Mouse (Mus musculus) lung, embryonic 15.5 days (tissue): ENCODE measurements around the gene Ces1f. TPM values are rescaled to one million over a fixed set of nuclear protein-coding genes. Genes with fewer than 3 reads are reported as not detected.
"Not testable (repeated sequence)": the region's sequence is repeated elsewhere in the genome, so short reads cannot be mapped to it uniquely, and the experiment has no call there.

Source experiments
- ATAC-seq: fragments of 200-750 bp; cut with Nextera tagmentation; 2 replicates; pipeline ENCODE4 v1.8.0; 2017; ENCODE audit warnings: moderate number of reproducible peaks, borderline replicate concordance; ENCODE audit not compliant: low FRiP score, low TSS enrichment; ENCODE audit errors: extremely low read depth
- H3K27ac ChIP-seq: fragments of 300-500 bp; sonication (generic); 2 replicates; pipeline ENCODE4 v1.5.1; 2015; ENCODE audit warnings: moderate library complexity, mild to moderate bottlenecking, inconsistent platforms
- H3K27me3 ChIP-seq: fragments of 300-500 bp; sonication (generic); 2 replicates; pipeline ENCODE4 v1.6.1; 2015; ENCODE audit warnings: inconsistent platforms
- H3K36me3 ChIP-seq: fragments of 300-500 bp; sonication (generic); 2 replicates; pipeline ENCODE4 v1.6.1; 2015; ENCODE audit warnings: inconsistent platforms
- H3K4me1 ChIP-seq: fragments of 300-500 bp; sonication (generic); 2 replicates; pipeline ENCODE4 v1.6.1; 2015; ENCODE audit warnings: inconsistent platforms
- H3K4me2 ChIP-seq: fragments of 300-500 bp; sonication (generic); 2 replicates; pipeline ENCODE4 v1.6.1; 2015; ENCODE audit warnings: inconsistent platforms, mild to moderate bottlenecking, moderate library complexity
- H3K4me3 ChIP-seq: fragments of 300-500 bp; sonication (generic); 2 replicates; pipeline ENCODE4 v1.5.1; 2015; ENCODE audit warnings: mild to moderate bottlenecking, inconsistent platforms
- H3K9ac ChIP-seq: fragments of 300-500 bp; sonication (generic); 2 replicates; pipeline ENCODE4 v1.6.1; 2015; ENCODE audit warnings: inconsistent platforms
- H3K9me3 ChIP-seq: fragments of 300-500 bp; sonication (generic); 2 replicates; pipeline ENCODE4 v1.6.1; 2016; ENCODE audit warnings: inconsistent platforms
- WGBS: fragments of 180-500 bp; shearing (Covaris S2); methylation state at CpG from one replicate; pipeline ENCODE4 v1.1.7; 2015; 5-methylcytosine and 5-hydroxymethylcytosine counted together
- polyA plus RNA-seq: library from polyadenylated mRNA; unstranded; fragments of >200 nt; fragmentation: Nextera tagmentation; extraction: Ambion mirVana; gene quantifications from 2 replicates; pipeline ENCODE4 v1.2.1, GENCODE M21; 2015

Ces1f gene
- polyA plus RNA-seq, 1 experiment from 2014 or later: 3.2 TPM

- H3K9ac ChIP-seq: no peak overlapping the region
- WGBS: 70% methylated on average over 2 of the region's 2 CpGs
- H3K36me3 ChIP-seq: no peaks in the 10 kb centered on the region
- no peak overlapping the region for H3K27ac ChIP-seq
- H3K4me3 ChIP-seq: no peak overlapping the region
- no peak overlapping the region for H3K4me2 ChIP-seq
- no peak for ATAC-seq
- H3K9me3 ChIP-seq: no peaks in the 10 kb centered on the region
- H3K4me1 ChIP-seq: no peaks in the 10 kb centered on the region
- no peaks in the 10 kb centered on the region for H3K27me3 ChIP-seq
Observed at GRCm38 (mm10) chr8:93246057-93246456, 33.5 kb downstream of the Ces1f start.

DNA sequence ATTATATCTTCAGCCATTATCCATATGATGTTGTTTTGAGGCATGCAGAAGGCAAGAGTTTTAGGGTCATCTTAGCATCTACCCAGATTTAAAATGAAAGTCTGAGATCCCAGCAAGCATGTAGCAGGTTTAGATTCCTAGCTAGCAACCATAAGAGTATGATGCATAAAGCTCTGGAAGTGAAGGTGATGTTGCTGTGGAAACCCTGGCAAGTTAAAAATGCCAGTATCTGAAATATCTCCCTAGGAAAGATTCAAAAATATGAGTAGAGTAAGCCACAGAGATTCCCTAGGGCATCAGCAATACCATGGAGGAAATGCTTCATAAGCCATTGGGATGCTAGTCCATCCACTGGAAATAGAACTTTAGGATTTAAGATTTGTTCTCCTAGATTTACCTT is 39.7 kb downstream of the Ces1f start:
- Histone ChIP-seq H3K4me3 (no peak overlapping the region), H3K27me3 (no peaks in the 10 kb centered on the region), H3K9ac (no peak overlapping the region), H3K4me1 (no peaks in the 10 kb centered on the region), H3K4me2 (no peak overlapping the region), H3K9me3 (no peaks in the 10 kb centered on the region), H3K36me3 (no peaks in the 10 kb centered on the region), H3K27ac (no peak overlapping the region)
- no peak for ATAC-seq

- no peak for ATAC-seq
- 94% methylated on average over 1 of the region's 1 CpGs for WGBS
Observed at GRCm38 (mm10) chr8:93235681-93236080, 43.9 kb downstream of the Ces1f start.

DNA sequence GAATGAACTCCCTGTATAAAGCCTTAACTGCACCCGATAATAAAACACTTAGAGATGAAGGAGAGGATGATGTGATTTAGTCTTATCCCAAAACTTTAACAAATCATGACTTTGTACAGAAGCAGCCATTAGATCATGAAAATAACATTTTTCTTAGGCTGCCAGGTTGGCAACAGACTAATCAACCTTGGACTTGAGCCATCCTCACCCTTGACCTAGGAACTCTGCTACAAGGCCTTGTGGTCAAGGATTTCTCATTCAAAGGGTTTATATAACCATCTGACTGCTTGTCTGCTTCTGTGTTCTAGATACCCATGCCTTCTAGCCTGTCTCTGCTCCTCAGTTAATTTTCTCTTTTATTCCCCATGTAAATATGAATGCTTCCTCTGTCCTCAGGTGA is 44.8 kb downstream of the Ces1f start:
- H3K4me1 ChIP-seq: no peaks in the 10 kb centered on the region
- no peak overlapping the region for H3K9ac ChIP-seq
- H3K27me3 ChIP-seq: no peaks in the 10 kb centered on the region
- no peaks in the 10 kb centered on the region for H3K9me3 ChIP-seq
- no peaks in the 10 kb centered on the region for H3K36me3 ChIP-seq
- no peak overlapping the region for H3K4me2 ChIP-seq
- 81% methylated on average over 1 of the region's 1 CpGs for WGBS
- no peak for ATAC-seq
- H3K4me3 ChIP-seq: no peak overlapping the region
- no peak overlapping the region for H3K27ac ChIP-seq

More at GRCm38 (mm10) chr8:93235681-93236080, 43.9 kb downstream of the Ces1f start:
- Histone ChIP-seq H3K27me3 (no peaks in the 10 kb centered on the region), H3K4me3 (no peak overlapping the region), H3K4me2 (no peak overlapping the region), H3K4me1 (no peaks in the 10 kb centered on the region), H3K9ac (no peak overlapping the region), H3K36me3 (no peaks in the 10 kb centered on the region), H3K9me3 (no peaks in the 10 kb centered on the region), H3K27ac (no peak overlapping the region)

DNA sequence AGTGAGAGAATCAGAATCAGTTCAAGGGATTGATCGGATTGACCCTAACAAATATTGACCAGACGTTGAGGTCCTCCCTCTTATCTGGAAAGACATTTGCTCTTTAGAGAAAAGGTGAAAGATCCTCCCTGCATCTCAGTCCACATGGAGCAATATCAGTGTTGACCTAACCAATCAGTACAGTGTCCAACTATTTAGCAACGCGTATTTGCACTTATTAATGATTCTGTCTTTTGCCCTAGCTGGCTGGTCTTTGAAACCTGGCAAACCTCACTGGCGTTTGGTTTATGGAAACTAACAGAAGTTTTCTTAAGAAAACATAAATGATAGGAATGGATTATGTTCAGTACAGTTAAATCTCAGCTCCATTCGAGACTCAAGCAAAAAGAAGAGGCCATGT is 45.5 kb downstream of the Ces1f start:
- H3K36me3 ChIP-seq: no peaks in the 10 kb centered on the region
- no peaks in the 10 kb centered on the region for H3K9me3 ChIP-seq
- no peak for ATAC-seq
- H3K4me1 ChIP-seq: no peaks in the 10 kb centered on the region
- WGBS: 70% methylated on average over 6 of the region's 6 CpGs
- no peak overlapping the region for H3K9ac ChIP-seq
- no peak overlapping the region for H3K4me3 ChIP-seq
- no peak overlapping the region for H3K4me2 ChIP-seq
- no peaks in the 10 kb centered on the region for H3K27me3 ChIP-seq
- no peak overlapping the region for H3K27ac ChIP-seq

DNA sequence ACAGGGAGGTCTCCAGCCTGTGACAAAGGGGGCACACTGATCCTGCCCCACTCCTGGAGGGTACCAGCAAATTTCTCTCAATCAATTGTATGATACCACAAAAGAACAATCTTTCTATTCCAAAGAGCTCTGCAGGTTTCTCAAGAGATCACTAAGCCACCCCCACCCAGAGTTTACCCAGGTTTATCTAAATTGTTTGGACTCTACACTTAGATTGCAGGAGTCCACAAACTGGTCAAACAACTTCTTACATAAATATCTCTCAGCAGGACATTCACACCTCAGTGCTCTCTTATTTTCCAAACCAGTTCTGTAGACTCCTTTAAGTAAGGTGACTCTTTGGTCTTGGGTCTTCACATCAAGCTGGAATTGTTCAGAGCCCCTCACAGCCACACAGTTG is 50.1 kb downstream of the Ces1f start, which contains the start of gene Ces1e:
TSS of gene Ces1e (minus strand) at position 174 of the 400 bp plus-strand sequence.
- Histone ChIP-seq H3K36me3 (no peaks in the 10 kb centered on the region), H3K27ac (no peak within 1 kb of the TSS), H3K27me3 (no peaks in the 10 kb centered on the region), H3K4me2 (no peak within 1 kb of the TSS), H3K9ac (no peak within 1 kb of the TSS), H3K9me3 (no peaks in the 10 kb centered on the region), H3K4me1 (0 out of 2 replicates have a peak, but pooled peaks cover 6% of the 10 kb centered on the region), H3K4me3 (no peak within 1 kb of the TSS)
- ATAC-seq: no peak

GRCm38 (mm10) chr8:93228673-93229370 is 50.7 kb downstream of the Ces1f start:
- Histone ChIP-seq H3K4me1 (0 out of 2 replicates have a peak, but pooled peaks cover 6% of the 10 kb centered on the region), H3K9ac (no peak overlapping the region), H3K27ac (no peak overlapping the region), H3K4me3 (no peak overlapping the region), H3K36me3 (no peaks in the 10 kb centered on the region), H3K9me3 (no peaks in the 10 kb centered on the region), H3K4me2 (no peak overlapping the region), H3K27me3 (no peaks in the 10 kb centered on the region)
- WGBS: 31% methylated on average over 11 of the region's 11 CpGs
- no peak for ATAC-seq

- H3K4me2 ChIP-seq, H3K9me3 ChIP-seq, H3K36me3 ChIP-seq, H3K9ac ChIP-seq, H3K4me3 ChIP-seq, H3K27ac ChIP-seq, H3K27me3 ChIP-seq, H3K4me1 ChIP-seq, ATAC-seq: not testable (repeated sequence)
- WGBS: 92% methylated on average over 1 of the region's 1 CpGs
Observed at GRCm38 (mm10) chr8:93226471-93226870, 53.1 kb downstream of the Ces1f start.

DNA sequence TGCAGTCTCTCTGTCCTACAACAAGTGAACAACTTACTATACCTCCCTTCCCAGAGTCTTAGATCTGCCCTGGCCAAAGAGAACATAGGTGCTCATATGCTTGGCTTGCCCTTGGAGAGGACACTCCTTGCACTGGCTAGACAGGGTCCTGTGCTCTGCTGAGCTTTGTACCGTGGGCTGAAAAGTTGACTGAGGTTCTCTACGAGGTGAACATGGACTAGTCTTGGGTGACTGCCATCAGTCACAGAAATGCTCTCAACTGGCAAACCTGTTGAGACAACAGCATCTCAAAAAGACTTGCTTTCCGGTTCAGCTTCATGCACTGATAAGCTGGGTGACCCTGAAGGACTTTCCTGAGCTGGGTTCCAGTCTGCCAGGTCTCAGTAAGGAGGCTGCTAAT is 57.7 kb downstream of the Ces1f start:
- Histone ChIP-seq H3K27ac (no peak overlapping the region), H3K9ac (no peak overlapping the region), H3K36me3 (no peaks in the 10 kb centered on the region), H3K4me3 (no peak overlapping the region), H3K4me2 (no peak overlapping the region), H3K27me3 (no peaks in the 10 kb centered on the region), H3K4me1 (no peaks in the 10 kb centered on the region), H3K9me3 (no peaks in the 10 kb centered on the region)
- no peak for ATAC-seq
- 71% methylated on average over 3 of the region's 3 CpGs for WGBS

GRCm38 (mm10) chr8:93217867-93218266 is 61.7 kb downstream of the Ces1f start:
- WGBS: 50% methylated on average over 4 of the region's 4 CpGs
- Histone ChIP-seq H3K36me3 (no peaks in the 10 kb centered on the region), H3K4me2 (no peak overlapping the region), H3K27ac (no peak overlapping the region), H3K9me3 (no peaks in the 10 kb centered on the region), H3K4me1 (no peaks in the 10 kb centered on the region), H3K9ac (no peak overlapping the region), H3K27me3 (no peaks in the 10 kb centered on the region), H3K4me3 (no peak overlapping the region)
- no peak for ATAC-seq

GRCm38 (mm10) chr8:93217375-93217774 is 62.2 kb downstream of the Ces1f start:
- H3K9me3 ChIP-seq: no peaks in the 10 kb centered on the region
- no peak overlapping the region for H3K27ac ChIP-seq
- no peaks in the 10 kb centered on the region for H3K4me1 ChIP-seq
- H3K9ac ChIP-seq: no peak overlapping the region
- no peak overlapping the region for H3K4me3 ChIP-seq
- H3K4me2 ChIP-seq: no peak overlapping the region
- H3K27me3 ChIP-seq: no peaks in the 10 kb centered on the region
- WGBS: 66% methylated on average over 1 of the region's 1 CpGs
- no peaks in the 10 kb centered on the region for H3K36me3 ChIP-seq
- no peak for ATAC-seq

DNA sequence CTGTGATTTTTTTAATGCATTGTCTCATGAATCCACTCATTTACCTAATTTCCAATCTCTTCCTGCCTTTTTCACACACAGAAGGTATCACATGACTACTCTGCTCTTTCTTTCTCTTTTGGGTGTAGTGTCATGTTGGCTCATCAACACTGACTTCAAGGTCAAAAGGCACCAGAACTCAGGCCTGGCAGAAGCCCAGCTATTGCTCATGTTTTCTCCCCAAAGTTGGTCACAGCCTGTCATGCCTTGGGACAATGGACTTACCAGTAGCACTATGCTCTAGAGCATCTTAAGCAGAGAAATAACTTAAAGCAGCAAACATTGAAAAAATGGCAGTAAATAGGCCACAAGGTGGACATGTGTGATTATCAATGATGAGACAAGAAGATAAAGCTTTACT is 68.5 kb downstream of the Ces1f start:
- ATAC-seq: no peak
- no peaks in the 10 kb centered on the region for H3K9me3 ChIP-seq
- H3K9ac ChIP-seq: no peak overlapping the region
- no peak overlapping the region for H3K4me2 ChIP-seq
- H3K27me3 ChIP-seq: no peaks in the 10 kb centered on the region
- H3K36me3 ChIP-seq: no peaks in the 10 kb centered on the region
- H3K4me1 ChIP-seq: no peaks in the 10 kb centered on the region
- H3K27ac ChIP-seq: no peak overlapping the region
- no peak overlapping the region for H3K4me3 ChIP-seq
